Mouse (Mus musculus): Measurements from ENCODE around the gene Cradd.

DNA sequence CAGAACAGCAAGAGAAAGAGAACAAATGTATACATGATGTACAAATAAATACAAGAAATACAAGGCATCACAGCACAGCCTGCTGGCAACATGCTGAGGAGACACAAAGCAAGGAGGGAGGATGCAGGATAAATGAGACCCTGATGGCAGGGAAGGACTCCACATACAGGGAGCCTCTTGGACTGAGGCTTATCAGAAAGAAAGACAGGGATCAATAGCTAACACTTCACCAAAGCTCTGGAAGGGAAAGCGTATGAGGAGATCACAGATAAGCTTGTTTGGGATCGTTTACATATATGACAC, 78.3 kb downstream of the Cradd start:
- TF ChIP-seq CTCF (IDR thresholded peaks at IDR 0.05; ENCODE audit: control insufficient read depth, insufficient read depth, insufficient replicate concordance, low read depth, low read length) (no peak), POLR2A (IDR thresholded peaks at IDR 0.05; ENCODE audit: control insufficient read depth, low read depth, low read length) (no peak)

Measured in testis, adult 2 months (tissue).